Mouse (Mus musculus) testis, adult 2 months (tissue): ENCODE data around the gene Ccnd3.

ENCODE experiments used
- CTCF ChIP-seq: fragments of 200-500 bp; IDR thresholded peaks from 2 replicates; pipeline ENCODE4 v1.5.1; 2012; ENCODE audit warnings: low read depth, mild to moderate bottlenecking, inconsistent platforms, low read length, moderate library complexity; ENCODE audit not compliant: control insufficient read depth, insufficient read depth, insufficient replicate concordance
- POLR2A ChIP-seq: fragments of 200-500 bp; IDR thresholded peaks from 2 replicates; pipeline ENCODE4 v1.6.1; 2012; ENCODE audit warnings: low read depth, mild to moderate bottlenecking, inconsistent platforms, low read length, moderate library complexity; ENCODE audit not compliant: control insufficient read depth

- TF ChIP-seq POLR2A (no peak), CTCF (no peak)
These were observed 36.8 kb upstream of the Ccnd3 start for GRCm38 (mm10) chr17:47468063-47468462.
